ENCODE assay signal across 10 mouse cellular contexts in the genomic region with DNA sequence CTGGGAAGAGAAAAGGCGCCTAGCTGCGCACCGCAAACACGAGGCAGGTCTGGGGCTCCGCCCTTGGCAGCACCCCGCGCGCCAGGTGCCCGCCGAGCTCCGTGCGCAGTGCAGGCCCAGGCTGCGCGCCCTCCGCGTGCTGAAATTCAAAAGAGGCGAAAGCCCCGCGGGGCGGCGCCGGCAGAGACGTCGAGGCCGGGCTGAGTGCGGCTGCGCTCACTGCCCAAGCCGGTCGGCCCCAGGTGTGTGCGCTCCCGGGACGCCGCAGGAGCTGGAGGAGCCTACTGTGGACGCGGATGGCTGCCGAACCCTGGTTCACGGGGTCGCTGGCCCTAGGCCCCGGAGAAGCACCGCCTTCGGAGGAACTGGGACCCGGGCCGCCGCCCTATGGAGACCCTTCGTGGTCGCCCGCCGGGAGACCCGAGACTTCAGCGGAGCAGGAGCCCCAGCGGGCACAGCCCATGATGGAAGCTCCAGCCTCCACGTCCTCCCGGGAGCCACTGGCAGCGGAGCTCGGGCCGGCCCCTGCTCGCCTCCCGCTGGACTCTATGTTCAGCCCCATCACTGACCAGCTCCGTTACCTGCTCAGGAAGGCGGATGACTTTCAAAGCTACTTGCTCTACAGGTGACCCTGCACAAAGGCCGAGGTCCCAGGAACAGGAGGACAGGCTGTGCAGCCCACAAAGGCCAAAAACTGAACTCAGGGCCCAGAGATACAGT. TPM values are rescaled to one million over a fixed set of nuclear protein-coding genes. Genes with fewer than 3 reads are reported as not detected.
DNase-seq lines count a peak whose midpoint lies in the region; ATAC-seq and TF ChIP-seq lines count a peak whose summit lies in the region.
"Had no signal": no experiment of that assay in that cellular context is flagged by ENCODE, and none has a peak within 500 bp of the region (broad histone marks: within the 10 kb centered on the region; RNA-seq: fewer than 3 reads in every experiment).

Gene 1700067K01Rik (plus strand): TSS at position 222 of the 720 bp plus-strand sequence.

- DNase-seq in heart, adult 8-10 months (ENCODE audit: low spot score) = no peak
- peak; percentile 62 for DNase-seq in R1 (ENCODE audit: low read depth, low spot score)
- DNase-seq in midbrain, embryonic 14.5 days = no peak
- no peak for DNase-seq in left cerebral cortex, postnatal 36 days (ENCODE audit: low spot score in 2 of 2)
- no peak for DNase-seq in thymus, postnatal 25 days
- no peak for DNase-seq in cerebellum, adult 2 months
- DNase-seq: gastrocnemius, postnatal 14 days; thymus, postnatal 14 days had no signal

- peak within 1 kb of the TSS; percentile 20 for H3K4me3 ChIP-seq in heart, embryonic 13.5 days
- H3K4me3 ChIP-seq in forebrain, embryonic 16.5 days (replicated peaks; ENCODE audit: low read length) = no peak within 1 kb of the TSS
- 0 out of 2 replicates have a peak within 1 kb of the TSS, but pooled peaks have one; percentile 5 for H3K4me3 ChIP-seq in midbrain, embryonic 14.5 days (replicated peaks; ENCODE audit: low read depth, low read length)
- H3K4me3 ChIP-seq in cerebellum, adult 2 months (replicated peaks; ENCODE audit: insufficient read depth, low read depth, low read length) = no peak within 1 kb of the TSS

- peaks cover 37% of the 10 kb centered on the region for H3K4me1 ChIP-seq in heart, embryonic 13.5 days
- peaks cover 36% of the 10 kb centered on the region for H3K4me1 ChIP-seq in forebrain, embryonic 16.5 days (replicated peaks; ENCODE audit: control insufficient read depth, insufficient read depth, low read length)
- peaks cover 16% of the 10 kb centered on the region for H3K4me1 ChIP-seq in midbrain, embryonic 14.5 days (ENCODE audit: control insufficient read depth, insufficient read depth, low read length)
- H3K4me1 ChIP-seq in cerebellum, adult 2 months (ENCODE audit: control insufficient read depth, insufficient read depth, low read length) = peaks cover 9% of the 10 kb centered on the region

- peak within 1 kb of the TSS; percentile 38 for H3K4me2 ChIP-seq in heart, embryonic 13.5 days
- no peak within 1 kb of the TSS for H3K4me2 ChIP-seq in forebrain, embryonic 16.5 days (ENCODE audit: low read length)
- H3K4me2 ChIP-seq in midbrain, embryonic 14.5 days (ENCODE audit: low read length) = peak within 1 kb of the TSS; percentile 25

- H3K27ac ChIP-seq in heart, embryonic 13.5 days (replicated peaks) = no peak within 1 kb of the TSS
- H3K27ac ChIP-seq in forebrain, embryonic 16.5 days (ENCODE audit: low read length) = no peak within 1 kb of the TSS
- H3K27ac ChIP-seq in midbrain, embryonic 14.5 days (replicated peaks; ENCODE audit: low read depth, low read length) = no peak within 1 kb of the TSS
- H3K27ac ChIP-seq in cerebellum, adult 2 months (ENCODE audit: insufficient read depth, low read length) = no peak within 1 kb of the TSS

- H3K9me3 ChIP-seq in heart, embryonic 13.5 days = no peaks in the 10 kb centered on the region
- no peaks in the 10 kb centered on the region for H3K9me3 ChIP-seq in forebrain, embryonic 16.5 days (ENCODE audit: control insufficient read depth, low read length)
- H3K9me3 ChIP-seq in midbrain, embryonic 14.5 days (ENCODE audit: control insufficient read depth, low read length) = no peaks in the 10 kb centered on the region

- H3K36me3 ChIP-seq in heart, embryonic 13.5 days = peaks cover 36% of the 10 kb centered on the region
- no peaks in the 10 kb centered on the region for H3K36me3 ChIP-seq in forebrain, embryonic 16.5 days (ENCODE audit: control insufficient read depth, insufficient read depth)
- peaks cover 12% of the 10 kb centered on the region for H3K36me3 ChIP-seq in midbrain, embryonic 14.5 days (ENCODE audit: control insufficient read depth, insufficient read depth, low read length)

- intact Hi-C loops in left cerebral cortex, postnatal 36 days (cut with DNase I) = no loop called here

- TF ChIP-seq CTCF in cerebellum, adult 2 months (IDR thresholded peaks at IDR 0.05; ENCODE audit: borderline replicate concordance, insufficient read depth, low read depth, low read length) = no peak

- peaks cover 16% of the 10 kb centered on the region for H3K27me3 ChIP-seq in heart, embryonic 13.5 days (replicated peaks)
- H3K27me3 ChIP-seq in forebrain, embryonic 16.5 days (replicated peaks; ENCODE audit: control insufficient read depth, insufficient read depth, low read length) = peaks cover 4% of the 10 kb centered on the region; the same call in 1 of the 2 replicates
- peaks cover 16% of the 10 kb centered on the region; the same call in 1 of the 2 replicates for H3K27me3 ChIP-seq in midbrain, embryonic 14.5 days (ENCODE audit: control insufficient read depth, insufficient read depth, low read length)
- no peaks in the 10 kb centered on the region for H3K27me3 ChIP-seq in cerebellum, adult 2 months (ENCODE audit: control insufficient read depth, insufficient read depth, low read length)

- peak within 1 kb of the TSS; percentile 59 for H3K9ac ChIP-seq in heart, embryonic 13.5 days
- 0 out of 2 replicates have a peak within 1 kb of the TSS, but pooled peaks have one; percentile 27 for H3K9ac ChIP-seq in forebrain, embryonic 16.5 days (replicated peaks; ENCODE audit: low read depth, low read length)
- no peak within 1 kb of the TSS; the same call in 1 of the 2 replicates for H3K9ac ChIP-seq in midbrain, embryonic 14.5 days (replicated peaks; ENCODE audit: low read length)

- WGBS in heart, embryonic 13.5 days = 43% methylated on average over 61 of the region's 61 CpGs
- WGBS in forebrain, embryonic 16.5 days = 20% methylated on average over 61 of the region's 61 CpGs
- 18% methylated on average over 61 of the region's 61 CpGs for WGBS in midbrain, embryonic 14.5 days
- 53% methylated on average over 61 of the region's 61 CpGs for WGBS in cerebellum, adult 2 months

- ATAC-seq in heart, embryonic 13.5 days (ENCODE audit: extremely low read depth, insufficient number of reproducible peaks, low FRiP score, low TSS enrichment) = no peak
- no peak for ATAC-seq in forebrain, embryonic 16.5 days
- ATAC-seq in midbrain, embryonic 14.5 days (ENCODE audit: low FRiP score, low TSS enrichment) = no peak

- no peak for TF ChIP-seq POLR2A in cerebellum, adult 2 months (IDR thresholded peaks at IDR 0.05; ENCODE audit: borderline replicate concordance, insufficient read depth, low read length)

RNA-seq across cellular contexts. Expression of gene 1700067K01Rik, which starts in this region (rescaled TPM):
- 0.50 and 0.53 TPM in 2 replicates for polyA plus RNA-seq in heart, embryonic 13.5 days (2015; fragmentation: Nextera tagmentation; extraction: Ambion mirVana)
- total RNA-seq in heart, adult 8-10 months (2022) = under 1 TPM in 3 of 4 experiments, not detected in 1; 0.25 to 0.50 (median 0.33) TPM
- 1.1 and 1.3 TPM in 2 replicates for polyA plus RNA-seq in forebrain, embryonic 16.5 days (2015; fragmentation: Nextera tagmentation; extraction: Ambion mirVana)
- 0.53 and 0.89 TPM in 2 replicates for polyA plus RNA-seq in midbrain, embryonic 14.5 days (2014; fragmentation: Nextera tagmentation; extraction: Ambion mirVana)
- total RNA-seq in left cerebral cortex, postnatal 36 days (2021) = under 1 TPM in 1 of 2 experiments, not detected in 1; 0.59 TPM
- polyA plus RNA-seq in cerebellum, adult 2 months (2012; rRNA removed) = 0.11 and 0.14 TPM in 2 replicates
- total RNA-seq: gastrocnemius, postnatal 14 days had no signal

Comparison
In these comparisons a context has a peak if more than half of its experiments do, and no peak if none do; other contexts are left out.
1. H3K4me3 ChIP-seq: peak in heart, embryonic 13.5 days (single experiment) and midbrain, embryonic 14.5 days (single experiment); none in forebrain, embryonic 16.5 days (single experiment) and cerebellum, adult 2 months (single experiment).